Mouse (Mus musculus) cerebral cortex, adult 2 months (tissue): ENCODE measurements around the gene Hcrtr1.

ENCODE experiments used
- WGBS: fragments of 180-500 bp; shearing (Covaris S2); methylation state at CpG from one replicate; pipeline ENCODE4 v1.1.7; 2018; 5-methylcytosine and 5-hydroxymethylcytosine counted together

Hcrtr1 gene

GRCm38 (mm10) chr4:130168280-130169183 is 29.4 kb upstream of the Hcrtr1 start:
- WGBS = 33% methylated on average over 16 of the region's 16 CpGs

- 40% methylated on average over 9 of the region's 9 CpGs for WGBS
These were observed 28.7 kb upstream of the Hcrtr1 start for GRCm38 (mm10) chr4:130167814-130168213.

- WGBS = 64% methylated on average over 22 of the region's 22 CpGs
These were observed 28.2 kb upstream of the Hcrtr1 start for GRCm38 (mm10) chr4:130167321-130167720.

- 76% methylated on average over 8 of the region's 8 CpGs for WGBS
These were observed 27.4 kb upstream of the Hcrtr1 start for GRCm38 (mm10) chr4:130166592-130166991.

GRCm38 (mm10) chr4:130166061-130166460 is 26.9 kb upstream of the Hcrtr1 start:
- WGBS = 87% methylated on average over 18 of the region's 18 CpGs

- 97% methylated on average over 6 of the region's 6 CpGs for WGBS
These were observed 25.0 kb upstream of the Hcrtr1 start for GRCm38 (mm10) chr4:130164121-130164520.

GRCm38 (mm10) chr4:130163391-130163861 is 24.3 kb upstream of the Hcrtr1 start:
- 33% methylated on average over 20 of the region's 20 CpGs for WGBS

GRCm38 (mm10) chr4:130161349-130161748 is 22.2 kb upstream of the Hcrtr1 start:
- WGBS = 58% methylated on average over 4 of the region's 4 CpGs

- WGBS = 72% methylated on average over 12 of the region's 12 CpGs
These were observed 17.7 kb upstream of the Hcrtr1 start for GRCm38 (mm10) chr4:130156812-130157371.

- 79% methylated on average over 3 of the region's 3 CpGs for WGBS
These were observed 15.1 kb upstream of the Hcrtr1 start for GRCm38 (mm10) chr4:130154250-130154649.

- WGBS = 77% methylated on average over 10 of the region's 10 CpGs
These were observed 9.2 kb upstream of the Hcrtr1 start for GRCm38 (mm10) chr4:130148405-130148804.

- 74% methylated on average over 3 of the region's 3 CpGs for WGBS
These were observed 2.6 kb upstream of the Hcrtr1 start for GRCm38 (mm10) chr4:130141786-130142185.

- 27% methylated on average over 9 of the region's 9 CpGs for WGBS
These were observed 1.8 kb upstream of the Hcrtr1 start for GRCm38 (mm10) chr4:130140992-130141402.

- under 1% methylated on average over 56 of the region's 57 CpGs for WGBS
These were observed 532 bp downstream of the Hcrtr1 start for GRCm38 (mm10) chr4:130138441-130139213.

- WGBS = 71% methylated on average over 6 of the region's 6 CpGs
These were observed 5.8 kb downstream of the Hcrtr1 start for GRCm38 (mm10) chr4:130133399-130133798.

GRCm38 (mm10) chr4:130131448-130132105 is 7.6 kb downstream of the Hcrtr1 start:
- 79% methylated on average over 7 of the region's 7 CpGs for WGBS

- WGBS = 72% methylated on average over 13 of the region's 13 CpGs
These were observed 8.4 kb downstream of the Hcrtr1 start for GRCm38 (mm10) chr4:130130641-130131350.

GRCm38 (mm10) chr4:130130082-130130481 is 9.1 kb downstream of the Hcrtr1 start:
- WGBS = 68% methylated on average over 10 of the region's 10 CpGs

- WGBS = 80% methylated on average over 5 of the region's 5 CpGs
These were observed 10.3 kb downstream of the Hcrtr1 start for GRCm38 (mm10) chr4:130128907-130129306.

GRCm38 (mm10) chr4:130125935-130126334 is 13.2 kb downstream of the Hcrtr1 start:
- WGBS = 78% methylated on average over 5 of the region's 5 CpGs

- WGBS = 81% methylated on average over 6 of the region's 6 CpGs
These were observed 14.0 kb downstream of the Hcrtr1 start for GRCm38 (mm10) chr4:130125164-130125563.
